Mouse (Mus musculus) CD4-positive naive resting alpha-beta T cell, adult 76 days (primary cell): ENCODE results near the gene Olfr107. TPM values are rescaled to one million over a fixed set of nuclear protein-coding genes. Genes with fewer than 3 reads are reported as not detected.

ENCODE experiments used
- total RNA-seq: library from RNA; stranded (reverse); gene quantifications from one replicate; pipeline ENCODE4 v1.2.4, GENCODE M21; 2023

Olfr107 gene
- not detected for total RNA-seq

GRCm38 (mm10) chr17:37398926-37399325, at the start of gene Olfr107:
Gene Olfr107 (plus strand): TSS chr17:37399226.

GRCm38 (mm10) chr17:37359282-37359681, 39.7 kb upstream of the Olfr107 start, which contains the start of gene Olfr104-ps:
Gene Olfr104-ps (plus strand): TSS chr17:37359582.

GRCm38 (mm10) chr17:37378733-37379132, 20.3 kb upstream of the Olfr107 start, which contains the start of gene Olfr105-ps:
Gene Olfr105-ps (plus strand): TSS chr17:37379033.

GRCm38 (mm10) chr17:37390093-37390492, 8.9 kb upstream of the Olfr107 start, which contains the start of gene Olfr106-ps:
Gene Olfr106-ps (plus strand): TSS chr17:37390393.

GRCm38 (mm10) chr17:37445180-37445579, 46.2 kb downstream of the Olfr107 start, which contains the start of gene Olfr108:
Gene Olfr108 (plus strand): TSS chr17:37445480.

Other genes starting within 250 kb of the Olfr107 start
- not detected for gene Olfr93, start 237.7 kb upstream of the Olfr107 start, total RNA-seq
- gene Ubd, start 205.3 kb upstream of the Olfr107 start, total RNA-seq: not detected
- not detected for gene Olfr94, start 198.2 kb upstream of the Olfr107 start, total RNA-seq
- gene Olfr95, start 186.1 kb upstream of the Olfr107 start, total RNA-seq: not detected
- gene Olfr96, start 179.1 kb upstream of the Olfr107 start, total RNA-seq: not detected
- not detected for gene Olfr97, start 161.9 kb upstream of the Olfr107 start, total RNA-seq
- gene Olfr98, start 135.5 kb upstream of the Olfr107 start, total RNA-seq: not detected
- 32.4 TPM for gene H2-M3, start 129.0 kb upstream of the Olfr107 start, total RNA-seq
- gene Olfr99, start 115.8 kb upstream of the Olfr107 start, total RNA-seq: not detected
- not detected for gene Olfr101, start 94.9 kb upstream of the Olfr107 start, total RNA-seq
- gene Olfr102, start 82.2 kb upstream of the Olfr107 start, total RNA-seq: not detected
- gene Olfr103, start 59.5 kb upstream of the Olfr107 start, total RNA-seq: not detected
- not detected for gene Olfr104-ps, start 39.6 kb upstream of the Olfr107 start, total RNA-seq
- not detected for gene Olfr105-ps, start 20.2 kb upstream of the Olfr107 start, total RNA-seq
- not detected for gene Olfr106-ps, start 8.8 kb upstream of the Olfr107 start, total RNA-seq
- not detected for gene Olfr108, start 46.3 kb downstream of the Olfr107 start, total RNA-seq
- not detected for gene Olfr109, start 59.7 kb downstream of the Olfr107 start, total RNA-seq
- 0.44 TPM for gene H2-M2, start 84.3 kb downstream of the Olfr107 start, total RNA-seq
- gene Olfr110, start 93.2 kb downstream of the Olfr107 start, total RNA-seq: not detected
- not detected for gene Olfr111, start 108.8 kb downstream of the Olfr107 start, total RNA-seq
- gene Olfr112, start 170.2 kb downstream of the Olfr107 start, total RNA-seq: not detected
- not detected for gene Olfr113, start 178.4 kb downstream of the Olfr107 start, total RNA-seq
- not detected for gene Olfr114, start 193.5 kb downstream of the Olfr107 start, total RNA-seq
- gene Olfr115, start 227.9 kb downstream of the Olfr107 start, total RNA-seq: not detected
- gene Olfr116, start 228.0 kb downstream of the Olfr107 start, total RNA-seq: not detected